Mouse (Mus musculus): ENCODE measurements around the gene Ola1. TPM values are rescaled to one million over a fixed set of nuclear protein-coding genes. Genes with fewer than 3 reads are reported as not detected.
A peak's percentile ranks its signal among the peaks of the same experiment; 100 is the strongest.

The Ola1 gene
- total and polyA plus RNA-seq, 3 experiments: 114 to 182 (median 175) TPM

DNA sequence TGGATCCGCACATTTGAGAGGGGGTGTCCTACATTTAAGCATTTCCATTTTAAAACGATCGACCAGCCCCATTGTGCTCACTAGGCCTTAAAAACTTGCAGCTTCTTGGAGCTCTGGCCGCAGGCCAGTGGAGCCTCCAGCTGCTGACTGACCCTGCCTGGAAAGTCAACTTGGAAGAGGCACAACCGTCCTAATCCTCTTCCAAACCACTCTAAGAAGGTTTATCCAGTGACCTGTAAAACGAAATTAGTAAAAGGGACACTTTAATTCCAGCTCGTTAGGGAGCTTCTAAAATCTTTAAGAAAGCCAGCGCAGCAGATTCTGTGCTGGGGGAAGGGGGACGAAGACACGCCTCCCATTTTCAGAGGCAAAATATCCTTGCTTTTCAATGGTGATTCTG, 172.1 kb downstream of the Ola1 start:
- H3K79me2 ChIP-seq (replicated peaks; ENCODE audit: control insufficient read depth, extremely low read depth, insufficient read depth, poor library complexity, severe bottlenecking): no peaks in the 10 kb centered on the region
- H3K9me3 ChIP-seq (replicated peaks; ENCODE audit: low read length): no peaks in the 10 kb centered on the region
- TF ChIP-seq NELFE (IDR thresholded peaks at IDR 0.05; ENCODE audit: low read depth, low read length) (no peak), GABPA (IDR thresholded peaks at IDR 0.05; ENCODE audit: insufficient replicate concordance, low read depth, low read length) (no peak), TCF12 (IDR thresholded peaks at IDR 0.05; ENCODE audit: low read depth, low read length) (no peak)
- in situ Hi-C loops (cut with MboI; ENCODE audit: low pct_ligation_motif_present, low pct_unique_long_range_greater_than_20kb, low sequenced_read_pairs) (no loop called here), dilution Hi-C loops (cut with MboI; ENCODE audit: extremely low pct_ligation_motif_present, extremely low pct_unique_long_range_greater_than_20kb, low sequenced_read_pairs) (no loop called here)
- H3K36me3 ChIP-seq (replicated peaks in 1 of 2; ENCODE audit: control insufficient read depth in 1 of 2, insufficient read depth in 1 of 2, low read length in 1 of 2): no peaks in the 10 kb centered on the region
- peaks cover 2 to 30% of the 10 kb centered on the region in 2 experiments for H3K4me1 ChIP-seq (ENCODE audit: control insufficient read depth in 1 of 2, insufficient read depth in 2 of 2)
- H3K9ac ChIP-seq (ENCODE audit: insufficient read depth, low read depth): no peak overlapping the region
- no peak overlapping the region for H3K27ac ChIP-seq (ENCODE audit: insufficient read depth, low read depth)
- H3K27me3 ChIP-seq (replicated peaks): no peaks in the 10 kb centered on the region
- no peak overlapping the region for H3K4me2 ChIP-seq (ENCODE audit: insufficient read depth, low read depth, poor library complexity, severe bottlenecking)
- no peak overlapping the region for H3K4me3 ChIP-seq (replicated peaks in 1 of 3; ENCODE audit: low read depth in 2 of 3, low read length in 2 of 3, poor library complexity in 1 of 3)
- DNase-seq (ENCODE audit: extremely low read depth): no peak

DNA sequence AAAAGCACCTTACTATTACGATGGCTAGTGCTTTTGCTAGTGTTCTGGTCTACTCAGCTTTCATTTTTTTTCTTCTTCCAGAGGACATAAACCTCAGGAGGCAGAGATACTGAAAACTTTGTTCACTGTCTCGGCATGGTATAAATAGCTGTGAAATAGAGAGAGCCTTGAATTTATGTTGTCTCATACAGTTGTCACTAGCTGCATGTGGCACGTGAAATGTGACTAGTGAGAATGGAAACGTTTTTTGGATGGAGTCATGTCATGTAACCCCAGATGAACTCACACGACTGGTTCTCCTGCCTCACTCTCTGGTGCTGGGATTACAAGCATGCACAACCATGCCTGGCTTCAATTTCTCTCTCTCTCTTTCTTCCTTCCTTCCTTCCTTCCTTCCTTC, 173.2 kb downstream of the Ola1 start:
- Histone ChIP-seq H3K4me1 (ENCODE audit: control insufficient read depth in 1 of 2, insufficient read depth in 2 of 2) (peaks cover 4 to 38% of the 10 kb centered on the region in 2 experiments), H3K4me3 (replicated peaks in 1 of 3; ENCODE audit: low read depth in 2 of 3, low read length in 2 of 3, poor library complexity in 1 of 3) (no peak overlapping the region), H3K9me3 (replicated peaks; ENCODE audit: low read length) (no peaks in the 10 kb centered on the region), H3K9ac (ENCODE audit: insufficient read depth, low read depth) (no peak overlapping the region), H3K79me2 (replicated peaks; ENCODE audit: control insufficient read depth, extremely low read depth, insufficient read depth, poor library complexity, severe bottlenecking) (no peaks in the 10 kb centered on the region), H3K36me3 (replicated peaks in 1 of 2; ENCODE audit: control insufficient read depth in 1 of 2, insufficient read depth in 1 of 2, low read length in 1 of 2) (no peaks in the 10 kb centered on the region), H3K27me3 (replicated peaks) (no peaks in the 10 kb centered on the region), H3K27ac (ENCODE audit: insufficient read depth, low read depth) (no peak overlapping the region), H3K4me2 (ENCODE audit: insufficient read depth, low read depth, poor library complexity, severe bottlenecking) (no peak overlapping the region)
- in situ Hi-C loops (cut with MboI; ENCODE audit: low pct_ligation_motif_present, low pct_unique_long_range_greater_than_20kb, low sequenced_read_pairs): no loop called here
- TF ChIP-seq BHLHE40 (IDR thresholded peaks at IDR 0.05; ENCODE audit: low read depth, low read length): peak; percentile 51; the same call in 1 of the 2 replicates
- no peak for TF ChIP-seq JUND (conservative IDR thresholded peaks at IDR 0.05; ENCODE audit: low read depth, low read length)
- dilution Hi-C loops (cut with MboI; ENCODE audit: extremely low pct_ligation_motif_present, extremely low pct_unique_long_range_greater_than_20kb, low sequenced_read_pairs): no loop called here
- DNase-seq (ENCODE audit: extremely low read depth): no peak

Other genes starting within 250 kb of the Ola1 start
- 37.7 and 41.8 TPM in 2 replicates for gene Sp3, start 238.5 kb downstream of the Ola1 start, total RNA-seq (2012; rRNA removed)
- 86.8 and 95.7 TPM in 2 replicates for gene Sp3, start 238.5 kb downstream of the Ola1 start, total RNA-seq (2014; rRNA removed)
- 33.8 and 40.4 TPM in 2 replicates for gene Sp3, start 238.5 kb downstream of the Ola1 start, polyA plus RNA-seq (2012; ENCODE audit: insufficient read length, low read depth)
- gene Gm11084, start 232.2 kb downstream of the Ola1 start, total RNA-seq (2012; rRNA removed): not detected in 2 replicates
- not detected in 2 replicates for gene Gm11084, start 232.2 kb downstream of the Ola1 start, total RNA-seq (2014; rRNA removed)
- not detected in 2 replicates for gene Gm11084, start 232.2 kb downstream of the Ola1 start, polyA plus RNA-seq (2012; ENCODE audit: insufficient read length, low read depth)
- 0.13 and 0.55 TPM in 2 replicates for gene Sp9, start 53.0 kb upstream of the Ola1 start, total RNA-seq (2012; rRNA removed)
- gene Sp9, start 53.0 kb upstream of the Ola1 start, total RNA-seq (2014; rRNA removed): not detected in 2 replicates
- gene Sp9, start 53.0 kb upstream of the Ola1 start, polyA plus RNA-seq (2012; ENCODE audit: insufficient read length, low read depth): not detected in 2 replicates
- gene Scrn3, start 93.7 kb upstream of the Ola1 start, total RNA-seq (2012; rRNA removed): 6.0 and 6.6 TPM in 2 replicates
- 10.2 and 11.1 TPM in 2 replicates for gene Scrn3, start 93.7 kb upstream of the Ola1 start, total RNA-seq (2014; rRNA removed)
- gene Scrn3, start 93.7 kb upstream of the Ola1 start, polyA plus RNA-seq (2012; ENCODE audit: insufficient read length, low read depth): 14.8 and 19.2 TPM in 2 replicates
- gene Cir1, start 93.8 kb upstream of the Ola1 start, total RNA-seq (2012; rRNA removed): 4.8 and 5.2 TPM in 2 replicates
- gene Cir1, start 93.8 kb upstream of the Ola1 start, total RNA-seq (2014; rRNA removed): 3.8 and 4.6 TPM in 2 replicates
- 14.3 and 15.6 TPM in 2 replicates for gene Cir1, start 93.8 kb upstream of the Ola1 start, polyA plus RNA-seq (2012; ENCODE audit: insufficient read length, low read depth)
- 3.2 and 4.4 TPM in 2 replicates for gene Gpr155, start 167.6 kb upstream of the Ola1 start, total RNA-seq (2012; rRNA removed)
- 3.0 and 4.4 TPM in 2 replicates for gene Gpr155, start 167.6 kb upstream of the Ola1 start, total RNA-seq (2014; rRNA removed)
- gene Gpr155, start 167.6 kb upstream of the Ola1 start, polyA plus RNA-seq (2012; ENCODE audit: insufficient read length, low read depth): 4.0 and 5.7 TPM in 2 replicates

Data from CH12.LX (cell line).